Mouse (Mus musculus) midbrain, embryonic 11.5 days (tissue): ENCODE data around the gene Eif4g3. TPM values are rescaled to one million over a fixed set of nuclear protein-coding genes. Genes with fewer than 3 reads are reported as not detected.

ENCODE experiments used
- ATAC-seq: fragments of 200-750 bp; cut with Nextera tagmentation; 2 replicates; pipeline ENCODE4 v1.8.0; 2017; ENCODE audit warnings: moderate TSS enrichment, moderate library complexity; ENCODE audit not compliant: low FRiP score
- DNase-seq: peaks from one replicate; pipeline ENCODE4 v3.0.0; 2015; ENCODE audit warnings: low spot score; ENCODE audit errors: missing footprints
- H3K27ac ChIP-seq: fragments of 300-500 bp; sonication (generic); 2 replicates; pipeline ENCODE4 v1.5.1; 2014; ENCODE audit warnings: low read depth, low read length
- H3K27me3 ChIP-seq: fragments of 300-500 bp; sonication (generic); 2 replicates; pipeline ENCODE4 v1.6.1; 2014; ENCODE audit warnings: mild to moderate bottlenecking, low read length, moderate library complexity, mixed read lengths; ENCODE audit not compliant: control insufficient read depth, insufficient read depth
- H3K36me3 ChIP-seq: fragments of 300-500 bp; sonication (generic); 2 replicates; pipeline ENCODE4 v1.6.1; 2014; ENCODE audit warnings: mild to moderate bottlenecking, low read length, moderate library complexity, mixed read lengths; ENCODE audit not compliant: control insufficient read depth, insufficient read depth
- H3K4me1 ChIP-seq: fragments of 300-500 bp; sonication (generic); 2 replicates; pipeline ENCODE4 v1.6.1; 2014; ENCODE audit warnings: low read length; ENCODE audit not compliant: control insufficient read depth, insufficient read depth
- H3K4me2 ChIP-seq: fragments of 300-500 bp; sonication (generic); 2 replicates; pipeline ENCODE4 v1.6.1; 2014; ENCODE audit warnings: mild to moderate bottlenecking, moderate library complexity
- H3K4me3 ChIP-seq: fragments of 300-500 bp; sonication (generic); 2 replicates; pipeline ENCODE4 v1.5.1; 2014; ENCODE audit warnings: low read depth, low read length
- H3K9ac ChIP-seq: fragments of 300-500 bp; sonication (generic); 2 replicates; pipeline ENCODE4 v1.6.1; 2014; ENCODE audit warnings: low read length
- H3K9me3 ChIP-seq: fragments of 300-500 bp; sonication (generic); 2 replicates; pipeline ENCODE4 v1.6.1; 2016; ENCODE audit warnings: low read length; ENCODE audit not compliant: control insufficient read depth
- WGBS: fragments of 180-500 bp; shearing (Covaris S2); extraction: QIAGEN DNeasy Blood & Tissue Kit; methylation state at CpG from one replicate; pipeline ENCODE4 v1.1.7; 2014; 5-methylcytosine and 5-hydroxymethylcytosine counted together
- polyA plus RNA-seq: library from polyadenylated mRNA; unstranded; fragments of >200 nt; fragmentation: Nextera tagmentation; extraction: Ambion mirVana; gene quantifications from 2 replicates; pipeline ENCODE4 v1.2.1, GENCODE M21; 2014

The Eif4g3 gene
- polyA plus RNA-seq, 1 experiment from 2014 or later = 41.9 TPM

- peak overlapping the region; percentile 76 for H3K4me2 ChIP-seq
- peak overlapping the region; percentile 42 for H3K9ac ChIP-seq
- H3K36me3 ChIP-seq = peaks cover 8% of the 10 kb centered on the region
- ATAC-seq = no peak
- peak overlapping the region; percentile 100 for H3K4me3 ChIP-seq
- H3K4me1 ChIP-seq = peaks cover 27% of the 10 kb centered on the region
- H3K27ac ChIP-seq = no peak overlapping the region
- no peaks in the 10 kb centered on the region for H3K9me3 ChIP-seq
- WGBS = 85% methylated on average over 12 of the region's 12 CpGs
- H3K27me3 ChIP-seq = no peaks in the 10 kb centered on the region
- DNase-seq = no peak
Observed at GRCm38 (mm10) chr4:137995399-137995798, 2.6 kb downstream of the Eif4g3 start.

- Histone ChIP-seq H3K9me3 (no peaks in the 10 kb centered on the region), H3K4me1 (peaks cover 23% of the 10 kb centered on the region), H3K4me2 (no peak overlapping the region), H3K4me3 (no peak overlapping the region), H3K36me3 (peaks cover 8% of the 10 kb centered on the region), H3K27ac (no peak overlapping the region), H3K27me3 (no peaks in the 10 kb centered on the region), H3K9ac (no peak overlapping the region)
- no peak for DNase-seq
- ATAC-seq = no peak
- WGBS = 78% methylated on average over 4 of the region's 4 CpGs
Observed at GRCm38 (mm10) chr4:137998232-137998631, 5.4 kb downstream of the Eif4g3 start.

- H3K9me3 ChIP-seq = no peaks in the 10 kb centered on the region
- whole genome bisulfite sequencing = 78% methylated on average over 7 of the region's 7 CpGs
- H3K27me3 ChIP-seq = no peaks in the 10 kb centered on the region
- H3K4me1 ChIP-seq = peaks cover 11% of the 10 kb centered on the region
- H3K4me3 ChIP-seq = no peak overlapping the region
- H3K36me3 ChIP-seq = peaks cover 8% of the 10 kb centered on the region
- H3K9ac ChIP-seq = no peak overlapping the region
- H3K4me2 ChIP-seq = no peak overlapping the region
- DNase-seq (no peak), ATAC-seq (no peak)
- no peak overlapping the region for H3K27ac ChIP-seq
Observed at GRCm38 (mm10) chr4:138000682-138001081, 7.9 kb downstream of the Eif4g3 start.

- DNase-seq = no peak
- Histone ChIP-seq H3K4me3 (no peak overlapping the region), H3K36me3 (peaks cover 4% of the 10 kb centered on the region; the same call in 1 of the 2 replicates), H3K4me2 (no peak overlapping the region), H3K27me3 (no peaks in the 10 kb centered on the region), H3K9me3 (no peaks in the 10 kb centered on the region), H3K9ac (no peak overlapping the region), H3K27ac (no peak overlapping the region), H3K4me1 (no peaks in the 10 kb centered on the region)
- 97% methylated on average over 11 of the region's 11 CpGs for WGBS
- ATAC-seq = no peak
Observed at GRCm38 (mm10) chr4:138003909-138004610, 11.2 kb downstream of the Eif4g3 start.

- H3K36me3 ChIP-seq = peaks cover 4% of the 10 kb centered on the region; the same call in 1 of the 2 replicates
- DNase-seq = no peak
- H3K9me3 ChIP-seq = no peaks in the 10 kb centered on the region
- H3K4me2 ChIP-seq = no peak overlapping the region
- H3K27me3 ChIP-seq = no peaks in the 10 kb centered on the region
- no peaks in the 10 kb centered on the region for H3K4me1 ChIP-seq
- H3K27ac ChIP-seq = no peak overlapping the region
- no peak for ATAC-seq
- no peak overlapping the region for H3K9ac ChIP-seq
- WGBS = 85% methylated on average over 1 of the region's 1 CpGs
- H3K4me3 ChIP-seq = no peak overlapping the region
Observed at GRCm38 (mm10) chr4:138005781-138006180, 13.0 kb downstream of the Eif4g3 start.

GRCm38 (mm10) chr4:138006951-138007613 is 14.3 kb downstream of the Eif4g3 start:
- DNase-seq (no peak), ATAC-seq (no peak)
- Histone ChIP-seq H3K4me2 (no peak overlapping the region), H3K27ac (no peak overlapping the region), H3K9me3 (no peaks in the 10 kb centered on the region), H3K4me3 (no peak overlapping the region), H3K36me3 (peaks cover 6% of the 10 kb centered on the region; the same call in 1 of the 2 replicates), H3K4me1 (no peaks in the 10 kb centered on the region), H3K27me3 (no peaks in the 10 kb centered on the region), H3K9ac (no peak overlapping the region)
- WGBS = 92% methylated on average over 9 of the region's 9 CpGs

GRCm38 (mm10) chr4:138008646-138009045 is 15.8 kb downstream of the Eif4g3 start:
- DNase-seq (no peak), ATAC-seq (no peak)
- Histone ChIP-seq H3K4me1 (no peaks in the 10 kb centered on the region), H3K36me3 (peaks cover 8% of the 10 kb centered on the region), H3K9me3 (no peaks in the 10 kb centered on the region), H3K4me3 (no peak overlapping the region), H3K4me2 (no peak overlapping the region), H3K9ac (no peak overlapping the region), H3K27ac (no peak overlapping the region), H3K27me3 (no peaks in the 10 kb centered on the region)
- 94% methylated on average over 6 of the region's 6 CpGs for WGBS

GRCm38 (mm10) chr4:138009786-138010502 is 17.1 kb downstream of the Eif4g3 start:
- H3K4me1 ChIP-seq = no peaks in the 10 kb centered on the region
- WGBS = 95% methylated on average over 4 of the region's 4 CpGs
- no peak overlapping the region for H3K27ac ChIP-seq
- no peaks in the 10 kb centered on the region for H3K27me3 ChIP-seq
- H3K9ac ChIP-seq = no peak overlapping the region
- ATAC-seq = no peak
- no peak overlapping the region for H3K4me2 ChIP-seq
- H3K9me3 ChIP-seq = no peaks in the 10 kb centered on the region
- DNase-seq = no peak
- peaks cover 15% of the 10 kb centered on the region for H3K36me3 ChIP-seq
- no peak overlapping the region for H3K4me3 ChIP-seq
